15 mouse cellular contexts compared by ENCODE assay signal in genomic region chr8:61824563-61824962, GRCm38 (mm10).
DNase-seq lines count a peak whose midpoint lies in the region; ATAC-seq lines count a peak whose summit lies in the region.
"Had no signal": no experiment of that assay in that cellular context is flagged by ENCODE, and none has a peak within 500 bp of the region (broad histone marks: within the 10 kb centered on the region; RNA-seq: fewer than 3 reads in every experiment).

No protein-coding gene starts in this region.

- no peak overlapping the region for H3K4me2 ChIP-seq in intestine, embryonic 15.5 days (replicated peaks)
- H3K4me2 ChIP-seq: midbrain, embryonic 12.5 days had no signal

- no peaks in the 10 kb centered on the region for H3K36me3 ChIP-seq in intestine, embryonic 15.5 days
- H3K36me3 ChIP-seq: midbrain, embryonic 12.5 days had no signal

- whole genome bisulfite sequencing in intestine, embryonic 15.5 days = 55% methylated on average over 3 of the region's 3 CpGs

- peak; percentile 64 to 69 for DNase-seq in heart, adult 18-20 months
- DNase-seq in heart, postnatal 25 days (ENCODE audit: low spot score) = no peak
- DNase-seq in heart, adult 9 months (ENCODE audit: low spot score in 2 of 2) = peak; percentile 46 to 57
- DNase-seq in right cerebral cortex, postnatal 4 days = no peak
- DNase-seq in kidney, adult 18-20 months = no peak
- DNase-seq: adrenal gland, postnatal 25 days; forebrain, postnatal 0 days; kidney, adult 11 months; layer of hippocampus, adult 9-11 months; thymus, adult 18-20 months had no signal

- no peaks in the 10 kb centered on the region for H3K27me3 ChIP-seq in intestine, embryonic 15.5 days (replicated peaks)
- H3K27me3 ChIP-seq: midbrain, embryonic 12.5 days had no signal

- no peaks in the 10 kb centered on the region; the same call in 1 of the 2 replicates for H3K4me1 ChIP-seq in intestine, embryonic 15.5 days (replicated peaks)
- H3K4me1 ChIP-seq: midbrain, embryonic 12.5 days had no signal

- H3K27ac ChIP-seq in intestine, embryonic 15.5 days = no peak overlapping the region
- H3K27ac ChIP-seq: midbrain, embryonic 12.5 days had no signal

- H3K9ac ChIP-seq in intestine, embryonic 15.5 days = no peak overlapping the region
- H3K9ac ChIP-seq: forebrain, postnatal 0 days; midbrain, embryonic 12.5 days had no signal

- intact Hi-C loops in heart, postnatal 25 days (cut with DNase I) = no loop called here

- H3K9me3 ChIP-seq in intestine, embryonic 15.5 days = no peaks in the 10 kb centered on the region
- H3K9me3 ChIP-seq: midbrain, embryonic 12.5 days had no signal

- peak; percentile 81 for ATAC-seq in intestine, embryonic 15.5 days
- ATAC-seq in megakaryocyte-erythroid progenitor cell, adult 5-6 weeks (replicated peaks; ENCODE audit: low FRiP score, low TSS enrichment, poor library complexity, severe bottlenecking) = peak; percentile 86
- no peak for ATAC-seq in erythroid progenitor cell, adult 5-6 weeks (replicated peaks; ENCODE audit: low FRiP score, poor library complexity, severe bottlenecking)
- ATAC-seq: forebrain, postnatal 0 days; lung, postnatal 0 days had no signal

- no peak overlapping the region for H3K4me3 ChIP-seq in intestine, embryonic 15.5 days (replicated peaks)
- H3K4me3 ChIP-seq: midbrain, embryonic 12.5 days had no signal

Comparison
In these comparisons a context has a peak if more than half of its experiments do, and no peak if none do; other contexts are left out.
1. DNase-seq: peak in heart, adult 18-20 months (2 of 2) and heart, adult 9 months (2 of 2); none in heart, postnatal 25 days (single experiment), right cerebral cortex, postnatal 4 days (single experiment) and kidney, adult 18-20 months (single experiment).